Mouse (Mus musculus): ENCODE results near the gene Intu. TPM values are rescaled to one million over a fixed set of nuclear protein-coding genes. Genes with fewer than 3 reads are reported as not detected.

Gene Intu
- polyA plus RNA-seq, 2 experiments: 2.8 to 6.4 TPM

- H3K27me3 ChIP-seq (ENCODE audit: control insufficient read depth, insufficient read depth, low read length): no peaks in the 10 kb centered on the region
- H3K4me2 ChIP-seq (replicated peaks; ENCODE audit: low read depth, low read length, severe bottlenecking): no peak overlapping the region
- no peaks in the 10 kb centered on the region for H3K4me1 ChIP-seq (ENCODE audit: control insufficient read depth, insufficient read depth, low read length)
- no peaks in the 10 kb centered on the region for H3K36me3 ChIP-seq (ENCODE audit: control insufficient read depth, insufficient read depth, low read length)
- no peak overlapping the region for H3K4me3 ChIP-seq (replicated peaks; ENCODE audit: low read length)
- no peak for ATAC-seq (ENCODE audit: low FRiP score, low read depth)
- WGBS: 75% methylated on average over 6 of the region's 6 CpGs
- no peak overlapping the region for H3K27ac ChIP-seq (replicated peaks; ENCODE audit: low read depth, low read length)
- H3K9ac ChIP-seq (ENCODE audit: low read depth, low read length, severe bottlenecking): no peak overlapping the region
- no peak for TF ChIP-seq POLR2A (IDR thresholded peaks at IDR 0.05; ENCODE audit: borderline replicate concordance, extremely low read depth, insufficient read depth, insufficient read length)
- DNase-seq (ENCODE audit: low spot score): no peak
- H3K9me3 ChIP-seq (ENCODE audit: control insufficient read depth, low read length): no peaks in the 10 kb centered on the region
Observed at GRCm38 (mm10) chr3:40738381-40738912, 207.4 kb downstream of the Intu start.

- Histone ChIP-seq H3K36me3 (ENCODE audit: control insufficient read depth, insufficient read depth, low read length) (no peaks in the 10 kb centered on the region), H3K27me3 (ENCODE audit: control insufficient read depth, insufficient read depth, low read length) (peaks cover 7% of the 10 kb centered on the region; the same call in 1 of the 2 replicates), H3K9me3 (ENCODE audit: control insufficient read depth, low read length) (no peaks in the 10 kb centered on the region), H3K4me1 (ENCODE audit: control insufficient read depth, insufficient read depth, low read length) (peaks cover 9% of the 10 kb centered on the region; the same call in 1 of the 2 replicates), H3K4me2 (replicated peaks; ENCODE audit: low read depth, low read length, severe bottlenecking) (peak within 1 kb of the TSS; percentile 92), H3K4me3 (replicated peaks; ENCODE audit: low read length) (peak within 1 kb of the TSS; percentile 71), H3K9ac (ENCODE audit: low read depth, low read length, severe bottlenecking) (peak within 1 kb of the TSS; percentile 62), H3K27ac (replicated peaks; ENCODE audit: low read depth, low read length) (no peak within 1 kb of the TSS)
- WGBS: 24% methylated on average over 16 of the region's 16 CpGs
- no peak for TF ChIP-seq POLR2A (IDR thresholded peaks at IDR 0.05; ENCODE audit: borderline replicate concordance, extremely low read depth, insufficient read depth, insufficient read length)
- no peak for ATAC-seq (ENCODE audit: low FRiP score, low read depth)
- no peak for DNase-seq (ENCODE audit: low spot score)
Observed at GRCm38 (mm10) chr3:40744024-40744835, 213.1 kb downstream of the Intu start, which contains the start of gene Hspa4l. Hspa4l (plus strand) TSS chr3:40744495.

- ATAC-seq (ENCODE audit: low FRiP score, low read depth): peak; percentile 94
- Histone ChIP-seq H3K4me2 (replicated peaks; ENCODE audit: low read depth, low read length, severe bottlenecking) (peak overlapping the region; percentile 92), H3K27ac (replicated peaks; ENCODE audit: low read depth, low read length) (no peak overlapping the region), H3K9me3 (ENCODE audit: control insufficient read depth, low read length) (no peaks in the 10 kb centered on the region), H3K4me3 (replicated peaks; ENCODE audit: low read length) (peak overlapping the region; percentile 71), H3K27me3 (ENCODE audit: control insufficient read depth, insufficient read depth, low read length) (peaks cover 7% of the 10 kb centered on the region; the same call in 1 of the 2 replicates), H3K4me1 (ENCODE audit: control insufficient read depth, insufficient read depth, low read length) (peaks cover 9% of the 10 kb centered on the region; the same call in 1 of the 2 replicates), H3K36me3 (ENCODE audit: control insufficient read depth, insufficient read depth, low read length) (no peaks in the 10 kb centered on the region), H3K9ac (ENCODE audit: low read depth, low read length, severe bottlenecking) (peak overlapping the region; percentile 62)
- TF ChIP-seq POLR2A (IDR thresholded peaks at IDR 0.05; ENCODE audit: borderline replicate concordance, extremely low read depth, insufficient read depth, insufficient read length): no peak
- DNase-seq (ENCODE audit: low spot score): peak; percentile 82
- 0% methylated on average over 41 of the region's 93 CpGs for WGBS
Observed at GRCm38 (mm10) chr3:40744836-40745660, 214.0 kb downstream of the Intu start.

- DNase-seq (ENCODE audit: low spot score) (no peak), ATAC-seq (ENCODE audit: low FRiP score, low read depth) (peak; percentile 51)
- Histone ChIP-seq H3K4me3 (replicated peaks; ENCODE audit: low read length) (peak overlapping the region; percentile 71), H3K9me3 (ENCODE audit: control insufficient read depth, low read length) (no peaks in the 10 kb centered on the region), H3K4me2 (replicated peaks; ENCODE audit: low read depth, low read length, severe bottlenecking) (peak overlapping the region; percentile 92), H3K27me3 (ENCODE audit: control insufficient read depth, insufficient read depth, low read length) (peaks cover 7% of the 10 kb centered on the region; the same call in 1 of the 2 replicates), H3K9ac (ENCODE audit: low read depth, low read length, severe bottlenecking) (peak overlapping the region; percentile 62), H3K4me1 (ENCODE audit: control insufficient read depth, insufficient read depth, low read length) (peaks cover 9% of the 10 kb centered on the region; the same call in 1 of the 2 replicates), H3K27ac (replicated peaks; ENCODE audit: low read depth, low read length) (no peak overlapping the region), H3K36me3 (ENCODE audit: control insufficient read depth, insufficient read depth, low read length) (no peaks in the 10 kb centered on the region)
- WGBS: 8% methylated on average over 30 of the region's 37 CpGs
- TF ChIP-seq POLR2A (IDR thresholded peaks at IDR 0.05; ENCODE audit: borderline replicate concordance, extremely low read depth, insufficient read depth, insufficient read length): no peak
Observed at GRCm38 (mm10) chr3:40745661-40746547, 214.8 kb downstream of the Intu start.

Small RNA genes lying within 50 kb of the gene (microRNA-seq; reads per million reads assigned to microRNA genes)
- gene Gm23810: not detected

Other genes starting within 250 kb of the Intu start
- gene Slc25a31, start 177.6 kb downstream of the Intu start, polyA plus RNA-seq (2012; rRNA removed): 0.03 and 0.28 TPM in 2 replicates
- 0.12 and 0.41 TPM in 2 replicates for gene Slc25a31, start 177.6 kb downstream of the Intu start, polyA plus RNA-seq (2014; fragmentation: Nextera tagmentation; extraction: Ambion mirVana)
- 1.3 and 1.9 TPM in 2 replicates for gene Hspa4l, start 213.2 kb downstream of the Intu start, polyA plus RNA-seq (2012; rRNA removed)
- 4.8 and 6.7 TPM in 2 replicates for gene Hspa4l, start 213.2 kb downstream of the Intu start, polyA plus RNA-seq (2014; fragmentation: Nextera tagmentation; extraction: Ambion mirVana)